Mouse (Mus musculus): Measurements from ENCODE around the gene Lrpprc.

Gene Lrpprc

DNA sequence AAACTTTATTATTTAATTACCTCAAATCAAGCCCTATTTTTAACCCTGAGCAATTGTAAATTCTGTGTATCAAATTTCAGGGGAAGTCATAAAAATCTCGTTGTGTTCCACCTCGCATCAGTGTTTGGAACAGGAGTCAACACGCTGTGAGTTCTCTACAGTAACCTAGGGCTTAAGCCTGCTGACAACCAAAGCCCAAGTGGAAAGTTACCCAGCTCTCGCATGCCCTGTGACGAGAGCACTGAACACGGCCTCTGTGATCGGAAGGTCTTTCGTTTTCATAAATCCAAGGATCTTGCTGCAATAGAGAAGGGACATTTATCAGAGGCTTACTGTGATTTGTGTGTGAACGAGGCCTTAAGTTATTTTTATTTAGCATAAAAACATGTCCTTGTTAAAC lies 18.7 kb downstream of the Lrpprc start:
- DNase-seq (ENCODE audit: low spot score in 2 of 2) = no peak

- no peak for DNase-seq (ENCODE audit: low spot score in 2 of 2)
Observed at GRCm38 (mm10) chr17:84758971-84759370, 31.6 kb downstream of the Lrpprc start.

- no peak for DNase-seq (ENCODE audit: low spot score in 2 of 2)
Observed at GRCm38 (mm10) chr17:84758374-84758773, 32.2 kb downstream of the Lrpprc start.

- no peak for DNase-seq (ENCODE audit: low spot score in 2 of 2)
Observed at GRCm38 (mm10) chr17:84756090-84756489, 34.5 kb downstream of the Lrpprc start.

DNA sequence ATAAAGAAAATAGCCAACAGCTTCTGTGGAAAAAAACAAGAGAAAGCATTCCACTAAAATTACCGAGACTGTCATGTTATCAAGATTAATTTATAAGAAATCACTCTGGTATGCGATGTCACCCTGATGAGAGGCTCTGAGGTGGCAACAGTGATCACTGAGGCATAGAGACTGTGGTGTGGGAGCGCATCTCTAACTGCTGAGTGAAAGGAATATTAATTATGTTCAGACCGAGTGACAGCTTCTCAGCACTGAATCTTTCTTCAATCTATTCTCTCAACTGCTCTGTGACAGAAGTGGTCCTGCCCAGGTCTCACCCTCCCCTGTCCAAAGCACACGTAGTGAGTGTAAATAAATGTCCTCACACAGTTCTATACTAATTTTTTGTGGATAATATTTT lies 37.1 kb downstream of the Lrpprc start:
- no peak for DNase-seq (ENCODE audit: low spot score in 2 of 2)

DNA sequence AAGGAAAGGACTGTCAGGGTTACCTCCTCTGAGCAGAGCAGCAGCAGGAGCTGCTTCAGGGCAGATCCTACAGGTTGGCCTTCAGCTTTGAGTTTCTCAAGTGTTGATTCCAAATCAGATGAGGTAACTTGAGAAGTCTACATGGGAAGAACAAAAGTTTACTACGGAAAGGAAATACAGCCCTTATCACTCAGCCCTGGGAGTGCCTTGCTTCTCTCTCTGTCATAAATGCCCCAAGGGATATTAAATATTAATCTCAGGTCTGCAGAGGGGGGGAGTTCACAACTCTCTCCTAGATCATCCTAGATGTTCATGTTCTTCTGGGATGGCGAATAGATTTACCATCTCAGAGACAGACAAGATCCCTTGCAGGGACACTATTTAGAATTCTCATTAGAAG lies 38.3 kb downstream of the Lrpprc start:
- DNase-seq (ENCODE audit: low spot score in 2 of 2) = no peak

DNA sequence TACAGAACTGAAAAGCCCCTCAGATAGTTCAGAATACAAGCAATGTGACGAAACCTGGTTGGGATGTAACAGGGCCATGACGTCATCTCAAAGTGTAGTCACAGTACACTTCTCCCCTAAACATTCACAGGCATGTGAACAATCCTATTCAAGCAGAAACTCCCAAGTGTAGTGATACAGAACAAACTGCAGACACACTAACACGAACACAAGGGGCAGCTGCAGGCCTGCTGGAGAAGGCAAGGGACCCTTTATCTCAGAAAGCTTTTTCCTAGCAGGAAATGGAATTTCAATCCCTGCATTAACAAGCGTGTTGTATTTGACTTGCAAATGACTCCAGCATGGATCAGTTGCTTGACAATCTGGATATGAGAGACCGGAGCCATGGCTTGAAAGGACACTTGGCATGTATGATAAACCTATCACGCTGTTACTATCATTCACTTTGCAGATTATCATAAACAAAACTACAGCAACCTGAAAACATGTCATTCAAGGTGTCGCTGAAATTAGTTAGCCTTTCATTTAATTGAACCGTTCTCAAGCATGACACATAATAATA lies 38.9 kb downstream of the Lrpprc start:
- no peak for DNase-seq (ENCODE audit: low spot score in 2 of 2)

DNA sequence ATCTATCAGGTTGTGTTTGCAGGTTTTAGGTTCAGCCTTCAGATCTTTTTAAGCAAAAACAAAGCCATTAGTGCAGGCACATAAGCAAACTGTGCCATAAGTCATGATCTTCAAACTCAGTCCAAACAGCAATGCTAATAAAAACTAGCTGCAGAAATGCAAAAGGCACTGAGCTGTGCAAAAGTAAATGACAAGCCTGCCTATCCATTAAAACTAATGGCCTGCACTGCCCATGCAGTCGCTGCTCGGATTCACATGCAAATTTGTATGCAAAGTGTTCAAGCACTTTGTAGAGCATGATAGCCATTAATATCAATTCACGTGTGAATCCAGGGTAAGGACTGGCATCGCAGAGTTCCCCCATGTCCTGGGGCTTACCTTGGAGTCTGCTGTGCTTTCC lies 40.5 kb downstream of the Lrpprc start:
- no peak for DNase-seq (ENCODE audit: low spot score in 2 of 2)

- DNase-seq (ENCODE audit: low spot score in 2 of 2) = no peak
Observed at GRCm38 (mm10) chr17:84749297-84749696, 41.3 kb downstream of the Lrpprc start.

GRCm38 (mm10) chr17:84748152-84748682 lies 42.4 kb downstream of the Lrpprc start:
- DNase-seq (ENCODE audit: low spot score in 2 of 2) = no peak

DNA sequence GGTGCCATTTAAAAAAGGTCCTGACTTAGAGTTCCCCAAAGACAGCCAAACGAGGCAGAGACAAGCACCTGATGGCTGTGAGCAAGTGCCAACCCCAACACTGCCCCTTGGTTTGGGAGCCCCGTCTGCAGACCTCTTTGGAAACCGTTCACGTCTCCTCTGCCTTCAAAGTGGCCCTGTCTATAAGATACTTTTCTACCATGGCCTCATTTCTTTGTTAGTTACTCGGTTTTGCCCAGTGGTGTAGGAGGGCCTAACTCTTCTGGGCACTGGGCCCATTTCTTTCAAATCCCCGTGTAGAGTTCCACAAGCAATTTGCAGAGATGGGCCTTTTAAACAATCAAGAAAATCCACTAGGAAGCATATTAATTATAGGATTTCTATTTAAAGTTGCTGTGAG lies 43.4 kb downstream of the Lrpprc start:
- DNase-seq (ENCODE audit: low spot score in 2 of 2) = peak in 1 of 2 experiments; percentile 38

- no peak for DNase-seq (ENCODE audit: low spot score in 2 of 2)
Observed at GRCm38 (mm10) chr17:84745001-84745400, 45.6 kb downstream of the Lrpprc start.

DNA sequence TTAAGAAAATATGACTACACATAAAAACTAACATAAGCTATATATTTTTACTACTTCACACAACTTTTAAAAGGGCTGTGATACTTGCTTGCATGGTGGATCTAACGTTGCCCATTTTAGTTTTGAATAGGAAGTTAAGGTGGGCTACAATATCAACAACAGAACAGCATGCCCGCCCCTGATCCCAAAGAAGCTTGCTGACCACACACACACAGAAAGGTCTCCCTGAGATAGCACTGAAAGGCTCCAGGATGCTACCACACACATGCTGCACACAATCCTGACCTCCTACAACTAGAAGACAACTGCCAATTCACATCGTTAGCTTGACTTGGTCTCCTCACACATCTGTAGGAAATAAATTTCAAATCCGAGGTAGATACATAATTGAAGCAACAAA lies 46.3 kb downstream of the Lrpprc start:
- DNase-seq (ENCODE audit: low spot score in 2 of 2) = no peak

DNA sequence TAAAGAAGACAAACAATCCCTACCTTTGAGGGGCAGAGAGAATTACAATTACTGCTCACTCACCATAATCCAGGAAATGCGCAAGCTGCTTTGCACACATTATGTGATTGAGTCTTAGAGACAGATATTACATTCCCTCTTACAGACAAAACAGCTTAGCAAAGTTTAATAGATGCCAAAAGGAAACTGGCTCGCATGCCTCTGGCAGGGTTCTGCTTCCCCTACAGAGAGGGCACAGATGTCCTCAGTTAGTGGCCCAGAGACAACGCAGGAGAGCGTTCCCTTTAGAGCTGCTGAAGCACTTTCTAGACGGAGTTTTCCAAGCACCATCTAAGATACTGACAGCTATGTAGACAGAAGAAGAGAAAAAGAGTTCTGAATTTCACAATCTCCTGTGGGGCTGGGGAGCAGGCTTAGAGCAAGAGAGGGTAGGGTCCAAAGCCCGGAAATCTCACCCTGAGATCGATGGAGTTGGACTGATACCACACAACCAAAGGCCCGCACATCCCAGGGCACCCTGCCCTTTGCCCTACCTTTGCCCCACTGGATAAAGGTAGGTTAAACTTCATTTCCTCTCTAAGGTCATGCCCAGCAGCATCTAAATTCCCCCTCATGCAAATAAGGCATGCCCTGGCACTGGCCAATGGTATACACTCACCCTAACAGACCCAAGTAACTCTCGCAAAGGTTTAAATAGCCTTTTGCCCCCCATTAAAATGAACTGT lies 52.4 kb downstream of the Lrpprc start:
- DNase-seq (ENCODE audit: low spot score in 2 of 2) = no peak

DNA sequence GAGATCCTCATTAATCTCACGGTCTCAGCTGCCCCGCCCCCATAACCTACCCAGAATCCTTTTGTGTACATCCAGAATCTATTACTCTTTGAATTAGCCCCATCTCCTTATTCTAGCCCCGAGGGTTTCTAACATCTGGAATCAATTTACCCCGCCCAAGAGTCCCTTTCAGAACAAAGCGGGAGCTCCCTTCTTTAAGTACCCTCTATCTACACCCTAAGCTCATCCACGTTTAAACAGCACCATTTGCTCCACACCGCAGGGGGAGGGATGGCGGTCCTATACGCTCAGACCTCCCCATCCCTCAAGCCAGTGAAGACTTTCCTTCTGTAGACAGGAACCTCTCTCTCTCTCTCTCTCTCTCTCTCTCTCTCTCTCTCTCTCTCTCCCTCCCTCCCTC lies 53.9 kb downstream of the Lrpprc start:
- DNase-seq (ENCODE audit: low spot score in 2 of 2) = no peak

DNA sequence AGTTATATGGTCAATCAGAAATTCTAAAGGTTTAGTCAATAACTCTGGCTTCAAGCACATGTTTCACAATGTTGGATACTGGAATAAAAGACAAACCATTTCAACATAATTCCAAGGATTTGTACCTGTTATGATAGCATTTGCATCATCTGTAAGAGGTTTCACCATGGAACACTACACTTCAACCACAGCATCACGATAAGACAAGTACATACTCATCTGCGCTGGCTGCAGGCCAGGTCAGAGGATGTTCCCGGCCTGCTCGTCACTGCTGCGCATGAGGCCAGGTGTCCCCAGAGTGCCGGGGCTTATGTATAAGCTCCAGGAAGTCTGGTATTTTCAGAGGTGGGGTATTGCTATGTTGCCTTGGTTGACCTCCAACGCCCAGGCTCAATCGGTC lies 58.0 kb downstream of the Lrpprc start:
- DNase-seq (ENCODE audit: low spot score in 2 of 2) = no peak

- no peak for DNase-seq (ENCODE audit: low spot score in 2 of 2)
Observed at GRCm38 (mm10) chr17:84731361-84731760, 59.2 kb downstream of the Lrpprc start.

GRCm38 (mm10) chr17:84729140-84729539 lies 61.4 kb downstream of the Lrpprc start:
- DNase-seq (ENCODE audit: low spot score in 2 of 2) = no peak

GRCm38 (mm10) chr17:84728201-84728911 lies 62.2 kb downstream of the Lrpprc start:
- no peak for DNase-seq (ENCODE audit: low spot score in 2 of 2)

DNA sequence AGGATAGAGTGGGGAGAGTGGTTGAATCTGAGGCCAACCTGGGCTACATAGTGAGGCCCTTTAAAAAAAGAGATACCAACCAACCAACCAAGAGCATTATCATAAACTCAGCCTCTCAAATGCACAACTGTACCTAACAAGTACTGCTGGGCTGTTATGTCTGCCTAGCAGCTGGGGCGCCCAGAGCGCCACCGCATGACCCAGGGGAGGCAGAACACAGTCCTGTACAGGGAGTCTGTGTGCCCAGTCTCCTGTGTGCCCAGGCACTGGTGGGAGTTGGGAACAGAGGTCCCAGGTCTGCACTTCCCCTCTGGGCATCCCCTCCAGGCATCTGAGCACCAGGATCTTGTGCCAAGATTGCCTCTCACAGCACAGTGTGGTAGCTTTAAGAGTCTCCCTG lies 65.4 kb downstream of the Lrpprc start:
- no peak for DNase-seq (ENCODE audit: low spot score in 2 of 2)

DNA sequence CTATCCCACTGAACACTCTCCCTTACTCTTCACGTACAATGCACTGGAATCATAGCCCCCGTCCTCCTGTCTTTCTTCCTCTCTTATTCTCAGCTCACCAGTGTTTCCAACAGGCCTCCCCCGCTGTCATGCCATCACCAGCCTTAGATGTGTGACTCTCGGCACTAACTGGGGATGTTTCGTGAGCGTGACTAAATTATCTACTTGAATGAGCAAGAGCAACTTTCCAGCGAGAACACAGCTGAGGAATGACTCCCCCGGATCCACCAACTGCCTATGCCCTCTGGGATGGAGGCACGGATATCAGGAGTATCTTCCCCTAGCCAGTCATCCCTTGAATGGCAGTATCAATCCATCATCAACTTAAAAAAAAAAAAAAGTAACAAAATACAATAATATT lies 66.6 kb downstream of the Lrpprc start:
- peak in 1 of 2 experiments; percentile 18 for DNase-seq (ENCODE audit: low spot score in 2 of 2)

DNA sequence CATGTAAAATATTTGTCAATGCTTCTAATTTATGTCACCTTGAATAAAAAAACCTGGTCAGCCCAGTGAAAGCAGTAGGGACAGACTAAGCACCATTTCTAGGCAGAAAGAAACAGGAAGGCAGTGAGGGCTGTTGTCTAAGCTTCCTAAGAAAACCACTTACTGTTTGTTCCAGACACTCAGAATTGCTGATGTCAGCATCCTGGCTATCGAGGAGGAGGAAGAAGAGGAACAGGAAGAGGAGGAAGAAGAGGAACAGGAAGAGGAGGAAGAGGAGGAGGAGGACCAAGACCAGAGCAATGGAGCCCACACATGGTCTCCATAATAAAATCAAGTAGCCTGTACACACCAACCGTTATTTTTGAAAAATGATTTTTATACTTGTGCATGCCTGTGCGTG lies 71.5 kb downstream of the Lrpprc start:
- no peak for DNase-seq (ENCODE audit: low spot score in 2 of 2)

DNA sequence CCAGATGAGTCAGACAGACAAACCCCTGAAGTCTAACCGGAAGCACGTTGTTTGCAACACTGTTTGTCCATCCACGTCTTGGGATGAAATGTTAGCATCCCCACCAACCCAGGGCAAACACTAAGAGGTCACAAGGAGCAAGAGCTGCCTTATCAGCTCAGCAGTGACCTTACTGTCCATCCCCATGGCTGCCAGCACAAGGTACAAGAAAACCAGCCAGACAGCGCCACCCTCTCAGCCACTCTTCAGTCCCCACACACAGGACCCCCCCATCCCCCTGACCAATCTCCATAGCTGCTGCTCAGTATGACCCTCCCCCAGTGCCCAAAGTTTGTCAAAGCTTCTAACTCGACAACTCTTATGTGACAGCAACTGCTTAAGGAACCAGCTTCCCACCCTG lies 73.2 kb downstream of the Lrpprc start:
- no peak for DNase-seq (ENCODE audit: low spot score in 2 of 2)
